Mouse (Mus musculus): Measurements from ENCODE around the gene Rassf1.

Gene Rassf1

GRCm38 (mm10) chr9:107541005-107541404 is 10.3 kb upstream of the Rassf1 start:
- DNase-seq (ENCODE audit: low read depth) = no peak

DNA sequence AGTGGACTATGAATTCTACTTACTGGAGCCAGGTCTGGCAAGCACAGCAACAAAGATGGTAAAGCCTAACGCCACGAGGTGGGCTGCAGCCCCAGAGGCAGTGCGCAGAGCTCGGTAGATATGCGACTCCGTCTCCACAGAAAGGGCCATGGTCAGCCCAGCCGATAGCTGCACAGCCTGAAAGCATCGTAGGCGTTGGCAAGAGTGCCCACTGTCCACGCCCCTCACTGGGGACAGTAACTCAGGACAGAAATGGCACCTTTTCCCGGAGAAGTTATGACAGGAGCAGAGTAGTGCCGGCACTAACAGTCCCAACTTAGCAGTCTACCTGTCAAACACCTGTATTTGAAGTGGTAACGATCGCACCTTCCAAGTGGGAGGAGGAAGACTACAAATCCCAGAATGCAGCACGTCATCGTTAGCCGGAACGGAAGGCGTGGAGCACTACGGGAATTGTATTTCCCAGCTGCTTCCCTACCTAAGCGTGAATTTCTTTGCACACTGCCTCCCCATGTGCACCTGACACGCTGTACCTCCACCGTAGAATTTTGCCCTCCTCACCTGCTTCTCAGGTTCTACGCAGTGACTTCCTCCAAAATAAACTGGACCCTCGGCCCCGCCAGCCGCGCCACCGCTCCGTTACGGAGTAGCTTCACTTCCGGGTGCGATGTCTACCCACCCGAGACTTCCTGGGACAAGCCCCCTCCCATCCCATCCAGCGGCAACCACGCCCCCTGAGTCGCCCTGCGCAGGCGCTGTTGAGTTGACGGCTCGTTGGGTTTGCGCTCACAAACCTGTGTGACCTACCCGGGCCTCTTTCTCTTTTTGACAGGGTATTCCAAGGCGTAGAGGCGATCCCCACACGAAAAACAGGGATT is 9.6 kb upstream of the Rassf1 start, which contains the start of the genes Cyb561d2 and Nprl2:
Gene Cyb561d2 (minus strand): TSS at position 720 of the 878 bp plus-strand sequence.
Gene Nprl2 (plus strand): TSS at position 753 of the 878 bp plus-strand sequence.
- peak; percentile 97 for DNase-seq (ENCODE audit: low read depth)

GRCm38 (mm10) chr9:107542352-107542686 is 9.0 kb upstream of the Rassf1 start:
- DNase-seq (ENCODE audit: low read depth) = no peak

- DNase-seq (ENCODE audit: low read depth) = peak; percentile 16
Measured at GRCm38 (mm10) chr9:107542721-107543120, 8.6 kb upstream of the Rassf1 start.

- no peak for DNase-seq (ENCODE audit: low read depth)
Measured at GRCm38 (mm10) chr9:107543299-107543698, 8.1 kb upstream of the Rassf1 start.

DNA sequence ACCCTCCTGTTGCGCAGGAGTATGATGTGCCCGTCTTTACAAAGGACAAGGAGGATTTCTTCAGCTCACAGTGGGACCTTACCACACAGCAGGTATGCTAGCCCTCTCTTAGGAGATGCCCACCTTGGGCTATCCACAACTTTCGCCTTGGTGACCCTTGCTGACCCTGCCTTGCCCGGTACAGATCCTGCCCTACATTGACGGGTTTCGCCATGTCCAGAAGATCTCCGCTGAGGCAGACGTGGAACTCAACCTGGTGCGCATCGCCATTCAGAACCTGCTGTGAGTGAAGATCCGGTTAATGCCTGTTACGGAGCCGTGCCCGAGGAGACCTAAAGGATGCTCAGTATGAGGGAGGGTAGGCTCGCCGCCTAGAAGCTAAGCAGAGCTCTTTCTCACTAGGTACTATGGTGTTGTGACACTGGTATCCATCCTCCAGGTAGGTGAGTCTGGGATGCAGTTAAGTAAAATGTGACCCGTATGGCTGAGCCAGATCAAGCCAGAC is 7.1 kb upstream of the Rassf1 start:
- no peak for DNase-seq (ENCODE audit: low read depth)

GRCm38 (mm10) chr9:107544729-107545128 is 6.6 kb upstream of the Rassf1 start:
- DNase-seq (ENCODE audit: low read depth) = no peak

DNA sequence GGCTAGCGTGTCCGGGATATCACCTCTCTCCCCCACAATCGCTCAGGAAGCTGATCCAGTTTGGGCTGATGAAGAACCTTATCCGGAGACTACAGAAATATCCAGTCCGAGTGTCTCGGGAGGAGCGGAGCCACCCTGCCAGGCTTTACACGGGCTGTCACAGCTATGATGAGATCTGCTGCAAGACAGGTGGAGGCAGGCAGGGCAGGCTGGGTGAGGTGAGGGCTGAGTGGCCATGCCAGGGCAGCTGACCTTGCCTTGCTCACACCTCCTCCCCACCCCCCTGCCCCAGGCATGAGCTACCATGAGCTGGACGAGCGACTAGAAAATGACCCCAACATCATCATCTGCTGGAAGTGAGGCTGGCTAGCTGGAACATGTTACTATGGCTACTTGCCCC is 6.2 kb upstream of the Rassf1 start:
- no peak for DNase-seq (ENCODE audit: low read depth)

DNA sequence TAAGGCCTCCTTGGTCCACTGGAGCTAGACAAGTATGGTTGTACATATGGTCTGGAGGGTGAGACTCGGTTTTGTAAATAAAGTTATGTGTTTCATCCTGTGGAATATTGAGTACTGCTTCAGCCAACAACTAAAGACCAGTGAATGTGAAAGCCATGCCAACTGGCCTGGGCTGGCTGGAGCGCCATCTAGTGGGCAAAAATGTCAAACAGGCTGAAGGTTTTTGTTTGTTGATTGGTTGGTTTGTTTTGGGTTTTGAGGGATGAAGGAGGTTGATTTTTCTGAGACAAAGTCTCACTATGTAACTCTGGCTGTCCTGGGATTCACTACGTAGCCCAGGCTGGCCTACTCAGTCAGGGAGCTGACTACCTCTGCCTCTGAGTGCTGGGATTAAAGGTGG is 5.8 kb upstream of the Rassf1 start:
- DNase-seq (ENCODE audit: low read depth) = peak; percentile 91

DNA sequence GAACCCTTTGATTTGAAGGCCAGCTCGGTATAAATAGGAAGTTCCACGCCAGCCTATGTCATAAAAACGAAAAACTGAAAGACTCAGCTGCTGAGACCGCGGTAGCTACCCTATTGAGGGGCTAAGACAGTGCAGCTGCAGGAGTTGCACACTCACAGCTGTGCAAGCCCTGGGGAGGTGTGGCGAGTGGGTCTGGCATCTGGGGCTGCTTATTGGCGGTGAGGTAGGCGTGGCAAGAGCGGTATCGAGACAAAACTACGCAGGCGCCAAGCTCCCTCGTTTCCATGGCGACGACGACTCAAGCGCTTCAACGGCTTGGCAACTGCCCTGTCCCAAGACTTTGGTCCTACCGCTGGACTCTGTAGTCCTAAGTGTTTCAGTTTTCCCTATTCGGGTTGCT is 4.3 kb upstream of the Rassf1 start, which contains the start of gene Zmynd10:
Gene Zmynd10 (plus strand): TSS at position 273 of the 400 bp plus-strand sequence.
- DNase-seq (ENCODE audit: low read depth) = peak; percentile 94

DNA sequence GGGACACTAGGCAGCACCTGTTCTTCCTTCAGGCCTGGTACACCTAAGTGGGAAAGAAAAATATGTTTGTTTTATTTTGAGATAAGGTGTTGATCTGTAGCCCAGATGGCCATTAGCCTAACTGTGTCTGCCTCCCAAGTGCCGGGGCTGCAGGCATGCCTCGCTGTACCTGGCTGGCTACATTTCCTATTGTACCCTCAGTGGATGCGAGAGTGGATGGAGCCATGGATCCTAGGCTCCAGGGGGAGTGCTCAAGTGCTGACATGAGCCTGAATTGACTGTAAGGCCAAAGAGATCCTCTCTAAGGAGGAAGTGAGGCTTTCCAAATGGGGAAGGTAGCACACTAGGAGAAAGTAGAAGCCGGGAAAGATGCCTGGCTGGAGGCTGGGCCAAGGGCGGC is 3.4 kb upstream of the Rassf1 start:
- DNase-seq (ENCODE audit: low read depth) = no peak

DNA sequence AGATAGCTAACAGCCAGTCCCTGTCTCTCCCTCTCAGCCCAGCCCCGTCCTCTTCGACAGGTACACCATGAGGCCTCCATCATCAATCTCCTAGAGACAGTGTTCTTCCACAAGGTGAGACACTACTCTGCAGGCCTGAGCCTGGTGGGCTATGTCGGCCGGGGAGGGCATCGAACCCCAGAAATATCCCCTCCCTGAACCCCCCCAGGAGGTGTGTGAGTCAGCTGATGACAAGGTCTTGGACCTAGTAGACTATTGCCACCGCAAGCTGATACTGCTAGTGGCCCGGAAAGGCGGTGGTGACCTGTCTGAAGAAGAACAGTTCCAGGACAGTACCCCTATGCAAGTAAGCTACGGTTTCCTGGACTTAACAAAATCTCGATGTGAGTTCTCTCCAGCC is 2.5 kb upstream of the Rassf1 start:
- DNase-seq (ENCODE audit: low read depth) = no peak

GRCm38 (mm10) chr9:107549297-107550074 is 1.9 kb upstream of the Rassf1 start:
- no peak for DNase-seq (ENCODE audit: low read depth)

DNA sequence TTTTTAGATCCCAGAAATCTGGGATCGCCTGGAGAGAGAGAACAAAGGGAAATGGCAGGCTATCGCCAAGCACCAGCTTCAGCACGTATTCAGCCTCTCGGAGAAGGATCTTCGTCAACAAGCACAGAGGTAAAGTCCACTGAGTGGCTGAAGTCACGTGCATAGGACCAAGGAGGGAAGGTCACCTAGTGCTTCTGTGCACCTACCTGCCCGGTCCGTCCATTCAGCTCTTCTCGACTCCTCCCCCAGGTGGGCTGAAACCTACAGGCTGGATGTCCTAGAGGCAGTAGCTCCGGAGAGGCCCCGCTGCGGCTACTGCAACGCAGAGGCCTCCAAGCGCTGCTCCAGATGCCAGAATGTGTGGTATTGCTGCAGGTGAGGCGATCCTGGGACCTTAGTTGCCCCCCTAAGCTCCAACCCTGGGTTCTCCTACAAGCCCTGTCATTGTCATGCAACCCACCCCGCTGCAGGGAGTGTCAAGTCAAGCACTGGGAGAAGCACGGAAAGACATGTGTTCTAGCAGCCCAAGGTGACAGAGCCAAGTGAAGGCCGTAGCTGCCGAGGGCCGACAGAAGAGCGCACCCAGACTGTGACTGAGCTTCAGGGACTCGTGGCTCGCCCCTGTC is 751 bp upstream of the Rassf1 start:
- DNase-seq (ENCODE audit: low read depth) = no peak

- no peak for DNase-seq (ENCODE audit: low read depth)
Measured at GRCm38 (mm10) chr9:107551890-107552355, 568 bp downstream of the Rassf1 start.

GRCm38 (mm10) chr9:107552690-107553393 is 1.5 kb downstream of the Rassf1 start:
- DNase-seq (ENCODE audit: low read depth) = peak; percentile 38

GRCm38 (mm10) chr9:107553541-107554318 is 2.4 kb downstream of the Rassf1 start:
- peak; percentile 65 for DNase-seq (ENCODE audit: low read depth)

DNA sequence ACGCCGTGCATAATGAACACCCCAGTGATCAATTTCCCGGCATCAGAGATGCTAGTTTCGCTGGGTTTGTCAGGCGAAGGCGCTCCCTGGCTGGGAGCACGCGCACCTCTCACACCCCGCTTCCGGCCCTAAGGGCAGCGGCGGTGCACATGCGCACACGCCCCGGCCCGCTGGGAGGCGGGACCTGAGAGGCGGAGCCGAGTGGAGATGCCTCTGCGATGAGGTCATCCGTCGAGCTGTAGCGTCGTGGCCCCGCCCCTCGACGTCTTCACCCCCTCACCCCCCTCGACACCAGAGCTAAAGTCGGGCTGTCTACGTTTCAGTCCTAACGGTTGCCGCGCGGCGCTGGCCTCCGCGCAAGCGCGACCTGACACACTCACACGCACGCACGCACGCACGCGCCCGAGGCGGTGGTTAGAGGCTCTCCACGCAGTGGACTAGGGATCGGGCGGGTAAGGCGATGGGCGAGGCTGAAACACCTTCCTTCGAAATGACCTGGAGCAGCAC is 3.0 kb downstream of the Rassf1 start:
- DNase-seq (ENCODE audit: low read depth) = peak; percentile 99

- no peak for DNase-seq (ENCODE audit: low read depth)
Measured at GRCm38 (mm10) chr9:107555031-107555457, 3.7 kb downstream of the Rassf1 start.

GRCm38 (mm10) chr9:107555701-107556100 is 4.3 kb downstream of the Rassf1 start:
- DNase-seq (ENCODE audit: low read depth) = no peak

Measured in induced T-regulatory cell, adult 2 months (primary cell).